Mouse (Mus musculus) neural tube, embryonic 12.5 days (tissue): ENCODE measurements around the gene Lats2. TPM values are rescaled to one million over a fixed set of nuclear protein-coding genes. Genes with fewer than 3 reads are reported as not detected.
A peak's percentile ranks its signal among the peaks of the same experiment; 100 is the strongest.
"Not testable (repeated sequence)": the region's sequence is repeated elsewhere in the genome, so short reads cannot be mapped to it uniquely, and the experiment has no call there.

Experiments
- ATAC-seq: fragments of 200-750 bp; cut with Nextera tagmentation; 2 replicates; pipeline ENCODE4 v1.8.0; 2017; ENCODE audit warnings: low read depth, mild to moderate bottlenecking, moderate TSS enrichment, moderate library complexity; ENCODE audit not compliant: low FRiP score
- H3K27ac ChIP-seq: fragments of 300-500 bp; sonication (generic); 2 replicates; pipeline ENCODE4 v1.5.1; 2016
- H3K27me3 ChIP-seq: fragments of 300-500 bp; sonication (generic); replicated peaks from 2 replicates; pipeline ENCODE4 v1.6.1; 2016; ENCODE audit warnings: mild to moderate bottlenecking
- H3K36me3 ChIP-seq: fragments of 300-500 bp; sonication (generic); 2 replicates; pipeline ENCODE4 v1.6.1; 2016; ENCODE audit warnings: mild to moderate bottlenecking
- H3K4me1 ChIP-seq: fragments of 300-500 bp; sonication (generic); 2 replicates; pipeline ENCODE4 v1.6.1; 2016
- H3K4me2 ChIP-seq: fragments of 300-500 bp; sonication (generic); replicated peaks from 2 replicates; pipeline ENCODE4 v1.6.1; 2016; ENCODE audit warnings: mild to moderate bottlenecking
- H3K4me3 ChIP-seq: fragments of 300-500 bp; sonication (generic); 2 replicates; pipeline ENCODE4 v1.5.1; 2016
- H3K9ac ChIP-seq: fragments of 300-500 bp; sonication (generic); 2 replicates; pipeline ENCODE4 v1.6.1; 2016; ENCODE audit warnings: mild to moderate bottlenecking
- H3K9me3 ChIP-seq: fragments of 300-500 bp; sonication (generic); 2 replicates; pipeline ENCODE4 v1.6.1; 2016; ENCODE audit warnings: mild to moderate bottlenecking
- WGBS: fragments of 180-500 bp; shearing (Covaris S2); methylation state at CpG from one replicate; pipeline ENCODE4 v1.1.7; 2016; 5-methylcytosine and 5-hydroxymethylcytosine counted together
- polyA plus RNA-seq: library from polyadenylated mRNA; unstranded; fragments of >200 nt; fragmentation: Nextera tagmentation; extraction: Ambion mirVana; gene quantifications from 2 replicates; pipeline ENCODE4 v1.2.1, GENCODE M21; 2016

The Lats2 gene
- polyA plus RNA-seq, 1 experiment from 2014 or later, result 20.6 TPM

DNA sequence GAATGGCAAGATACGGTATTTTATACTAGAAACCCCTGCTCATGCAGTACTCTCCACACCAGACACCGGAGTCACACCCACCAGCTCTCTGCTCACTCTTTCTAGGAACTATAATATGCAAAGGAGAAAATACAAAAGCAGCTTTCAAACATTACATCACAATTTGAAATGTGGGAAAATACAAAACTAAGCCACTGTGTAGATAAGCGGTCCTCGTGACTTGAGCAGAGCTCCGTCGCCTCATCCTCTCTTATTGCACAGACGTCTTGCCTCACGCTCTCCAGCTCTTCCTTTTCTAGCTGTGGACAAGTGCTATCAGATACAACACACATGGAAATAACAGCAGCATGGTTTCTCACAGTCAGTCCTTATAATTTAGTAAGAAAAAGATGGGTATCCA lies 67.5 kb downstream of the Lats2 start:
- H3K9ac ChIP-seq, result no peak overlapping the region
- peaks cover 42% of the 10 kb centered on the region for H3K36me3 ChIP-seq
- no peaks in the 10 kb centered on the region for H3K9me3 ChIP-seq
- H3K4me1 ChIP-seq, result no peaks in the 10 kb centered on the region
- H3K27me3 ChIP-seq, result no peaks in the 10 kb centered on the region
- no peak overlapping the region for H3K27ac ChIP-seq
- H3K4me3 ChIP-seq, result no peak overlapping the region
- WGBS, result 93% methylated on average over 8 of the region's 8 CpGs
- ATAC-seq, result no peak
- no peak overlapping the region for H3K4me2 ChIP-seq

DNA sequence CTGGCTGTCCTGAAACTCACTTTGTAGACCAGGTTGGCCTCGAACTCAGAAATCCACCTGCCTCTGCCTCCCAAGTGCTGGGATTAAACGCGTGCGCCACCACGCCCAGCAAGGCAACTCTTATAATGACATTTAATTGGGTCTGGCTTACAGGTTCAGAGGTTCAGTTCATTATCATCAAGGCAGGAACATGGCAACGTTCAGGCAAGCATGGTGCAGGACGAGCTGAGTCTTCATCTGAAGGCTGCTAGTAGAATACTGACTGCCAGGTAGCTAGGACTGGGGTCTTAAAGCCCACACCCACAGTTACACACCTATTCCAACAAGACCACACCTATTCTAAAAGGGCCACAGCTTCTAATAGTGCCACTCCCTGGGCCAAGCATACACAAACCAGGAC lies 70.1 kb downstream of the Lats2 start:
- WGBS, result 92% methylated on average over 7 of the region's 7 CpGs
- H3K36me3 ChIP-seq, result peaks cover 21% of the 10 kb centered on the region
- not testable (repeated sequence) for H3K9me3 ChIP-seq, H3K4me2 ChIP-seq, H3K27ac ChIP-seq, H3K9ac ChIP-seq, H3K4me3 ChIP-seq, H3K27me3 ChIP-seq, H3K4me1 ChIP-seq, ATAC-seq

DNA sequence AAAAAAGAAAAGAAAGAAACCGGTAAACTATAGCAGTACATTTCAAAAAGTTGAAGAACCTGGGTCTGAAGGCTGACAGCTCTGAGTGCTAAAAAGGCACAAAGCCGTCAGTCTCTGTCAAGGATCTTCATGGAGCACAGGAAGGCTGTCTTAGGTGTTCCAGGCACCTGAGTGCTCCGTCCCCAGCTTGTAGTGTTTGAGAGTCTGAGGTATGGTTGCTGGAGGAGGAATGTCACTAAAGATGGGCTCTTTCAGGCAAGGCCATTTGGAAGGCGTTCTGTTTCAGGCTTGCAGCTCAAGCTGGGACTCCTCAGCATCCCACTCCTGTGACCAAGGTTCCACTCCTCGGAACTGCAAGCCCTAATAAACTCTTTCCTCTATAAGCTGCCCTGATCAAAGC lies 70.7 kb downstream of the Lats2 start:
- no peak overlapping the region for H3K4me3 ChIP-seq
- no peaks in the 10 kb centered on the region for H3K27me3 ChIP-seq
- peaks cover 16% of the 10 kb centered on the region for H3K36me3 ChIP-seq
- no peak overlapping the region for H3K4me2 ChIP-seq
- no peak overlapping the region for H3K27ac ChIP-seq
- no peaks in the 10 kb centered on the region for H3K9me3 ChIP-seq
- WGBS, result 89% methylated on average over 5 of the region's 5 CpGs
- no peaks in the 10 kb centered on the region for H3K4me1 ChIP-seq
- ATAC-seq, result no peak
- no peak overlapping the region for H3K9ac ChIP-seq

DNA sequence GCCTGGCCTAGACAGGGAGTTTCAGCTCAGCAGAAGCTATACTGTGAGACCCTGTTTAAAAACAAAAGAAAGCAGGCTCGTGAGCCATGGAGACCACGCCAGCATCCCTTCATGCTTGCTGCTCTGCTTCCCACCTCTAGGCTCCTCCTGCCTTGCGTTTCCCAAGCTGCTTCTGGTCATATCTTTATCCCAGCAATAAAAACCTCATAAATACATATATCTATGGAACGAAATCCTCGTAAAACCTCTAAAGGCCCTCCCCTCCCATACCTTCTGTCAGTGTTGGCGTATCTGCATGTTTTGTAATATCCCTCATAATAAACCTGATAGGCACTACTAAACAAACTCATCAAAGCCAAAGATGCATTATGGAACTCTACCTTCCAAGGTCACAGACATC lies 71.5 kb downstream of the Lats2 start:
- Histone ChIP-seq H3K27ac (no peak overlapping the region), H3K9ac (no peak overlapping the region), H3K36me3 (peaks cover 12% of the 10 kb centered on the region), H3K4me2 (no peak overlapping the region), H3K27me3 (no peaks in the 10 kb centered on the region), H3K4me1 (no peaks in the 10 kb centered on the region), H3K9me3 (no peaks in the 10 kb centered on the region), H3K4me3 (no peak overlapping the region)
- ATAC-seq, result no peak
- 91% methylated on average over 6 of the region's 6 CpGs for whole genome bisulfite sequencing

DNA sequence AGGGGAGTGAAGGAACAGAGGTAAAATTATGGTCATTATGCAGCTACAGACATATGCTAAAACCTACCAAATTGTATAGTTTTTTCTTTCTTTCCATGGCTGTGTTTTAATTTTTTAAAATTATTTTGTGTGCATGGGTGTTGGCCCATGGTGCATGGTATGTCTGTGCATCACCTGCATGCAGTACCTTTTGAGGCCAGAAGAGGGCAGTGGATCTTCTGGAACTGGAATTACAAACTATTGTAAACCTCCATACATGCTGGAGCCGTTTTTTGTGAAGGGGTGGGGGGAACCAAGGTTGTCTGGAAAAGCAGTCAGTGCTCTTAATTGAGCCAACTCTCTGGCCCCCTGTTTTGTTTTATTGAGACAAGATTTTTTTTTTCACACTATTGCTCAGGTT lies 73.6 kb downstream of the Lats2 start:
- 0 out of 2 replicates have a peak, but pooled peaks have one; percentile 4 for ATAC-seq
- WGBS, result 3% methylated on average over 1 of the region's 1 CpGs

DNA sequence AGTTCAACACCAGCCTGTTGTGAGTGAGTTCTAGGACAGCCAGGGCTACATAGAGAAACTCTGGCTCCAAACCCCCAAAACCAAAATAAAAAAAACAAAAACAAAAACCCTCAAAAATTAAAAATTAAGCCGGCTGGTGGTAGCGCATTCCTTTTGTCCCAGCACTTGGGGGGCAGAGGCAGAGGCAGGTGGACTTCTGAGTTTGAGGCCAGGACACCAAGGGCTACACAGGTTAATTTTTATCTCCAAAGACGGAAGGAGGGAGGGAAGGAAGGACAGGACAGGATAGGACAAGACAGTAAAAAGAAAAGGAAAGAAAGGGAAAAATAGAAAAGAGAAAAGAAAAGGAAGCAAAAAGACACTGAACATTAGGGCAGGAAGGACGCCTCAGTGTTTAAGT lies 75.4 kb downstream of the Lats2 start:
- H3K27me3 ChIP-seq, result no peaks in the 10 kb centered on the region
- no peaks in the 10 kb centered on the region for H3K4me1 ChIP-seq
- no peak overlapping the region for H3K27ac ChIP-seq
- H3K4me3 ChIP-seq, result no peak overlapping the region
- ATAC-seq, result no peak
- no peaks in the 10 kb centered on the region for H3K9me3 ChIP-seq
- no peaks in the 10 kb centered on the region for H3K36me3 ChIP-seq
- H3K9ac ChIP-seq, result no peak overlapping the region
- H3K4me2 ChIP-seq, result no peak overlapping the region
- WGBS, result 84% methylated on average over 4 of the region's 4 CpGs

More for the DNA sequence above, 73.6 kb downstream of the Lats2 start:
- Histone ChIP-seq H3K4me1 (no peaks in the 10 kb centered on the region), H3K27me3 (no peaks in the 10 kb centered on the region), H3K9me3 (no peaks in the 10 kb centered on the region), H3K36me3 (no peaks in the 10 kb centered on the region), H3K4me3 (no peak overlapping the region), H3K27ac (no peak overlapping the region), H3K4me2 (no peak overlapping the region), H3K9ac (no peak overlapping the region)

DNA sequence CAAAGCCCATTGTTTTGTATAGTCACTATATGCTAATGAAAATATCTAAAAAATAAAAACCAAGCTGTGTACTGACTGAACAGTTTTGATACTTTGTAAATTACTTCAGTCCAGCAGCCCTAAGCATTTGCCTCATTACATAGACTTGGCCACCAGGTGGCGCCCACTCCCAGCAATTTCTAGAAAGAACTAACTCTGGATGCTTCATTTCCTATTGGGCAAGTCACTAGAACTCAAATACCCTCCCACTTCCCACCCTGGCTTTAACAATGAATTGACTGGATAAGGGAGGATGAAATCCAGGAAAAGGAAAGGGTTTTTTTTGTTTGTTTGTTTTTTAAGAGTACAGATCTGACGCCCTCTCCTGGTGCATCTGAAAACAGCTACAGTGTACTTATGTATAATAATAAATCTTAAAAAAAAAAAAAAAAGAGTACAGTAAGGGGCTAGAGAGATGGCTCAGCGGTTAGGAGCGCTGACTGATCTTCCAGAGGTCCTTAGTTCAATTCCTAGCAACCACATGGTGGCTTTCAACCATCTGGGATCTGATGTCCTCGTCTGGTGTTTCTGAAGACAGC lies 78.1 kb downstream of the Lats2 start:
- H3K4me3 ChIP-seq, result no peak overlapping the region
- 46% methylated on average over 5 of the region's 5 CpGs for WGBS
- no peak overlapping the region for H3K27ac ChIP-seq
- H3K27me3 ChIP-seq, result no peaks in the 10 kb centered on the region
- H3K4me2 ChIP-seq, result no peak overlapping the region
- no peaks in the 10 kb centered on the region for H3K36me3 ChIP-seq
- ATAC-seq, result peak; percentile 48
- no peaks in the 10 kb centered on the region for H3K4me1 ChIP-seq
- no peak overlapping the region for H3K9ac ChIP-seq
- H3K9me3 ChIP-seq, result no peaks in the 10 kb centered on the region

DNA sequence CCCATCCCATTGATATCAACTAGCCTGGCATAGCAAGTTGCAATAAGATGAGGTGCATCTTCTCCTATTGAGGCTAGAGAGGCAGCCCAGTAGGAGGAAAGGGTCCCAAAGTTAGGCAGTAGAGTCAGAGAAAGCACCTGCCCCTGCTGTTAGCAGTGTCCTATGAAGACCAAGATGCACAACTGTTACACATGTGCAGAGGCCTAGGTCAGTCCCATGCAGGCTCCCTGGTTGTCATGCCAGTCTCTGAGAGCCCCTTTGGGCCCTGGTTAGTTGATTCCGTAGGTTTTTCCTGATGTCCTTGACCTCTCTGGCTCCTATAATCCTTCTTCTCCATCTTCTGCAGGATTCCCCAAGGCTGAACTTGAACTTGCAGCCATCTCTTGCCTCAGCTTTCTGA lies 78.7 kb downstream of the Lats2 start:
- ATAC-seq, result peak; percentile 21; the same call in 1 of the 2 replicates
- Histone ChIP-seq H3K27me3 (no peaks in the 10 kb centered on the region), H3K27ac (no peak overlapping the region), H3K36me3 (no peaks in the 10 kb centered on the region), H3K4me1 (no peaks in the 10 kb centered on the region), H3K4me2 (no peak overlapping the region), H3K9me3 (no peaks in the 10 kb centered on the region), H3K9ac (no peak overlapping the region), H3K4me3 (no peak overlapping the region)
- 38% methylated on average over 1 of the region's 1 CpGs for WGBS

DNA sequence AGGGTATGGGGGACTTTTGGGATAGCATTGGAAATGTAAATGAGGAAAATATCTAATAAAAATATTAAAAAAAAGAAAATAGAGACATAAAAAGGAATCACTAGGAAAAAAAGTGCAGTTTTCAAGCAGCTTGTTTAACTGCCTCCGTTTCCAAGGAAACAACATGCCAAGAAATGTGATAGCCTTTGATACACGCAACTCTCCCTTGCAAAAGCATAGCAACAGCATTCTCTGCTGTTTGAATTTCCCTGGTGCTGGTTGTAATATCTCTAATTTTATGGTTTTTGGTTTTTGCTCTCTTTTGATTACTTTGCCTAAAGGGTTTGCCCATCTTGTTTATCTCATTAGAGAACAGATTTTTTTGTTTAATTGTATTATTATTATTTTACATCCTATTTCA lies 82.7 kb downstream of the Lats2 start:
- WGBS, result 71% methylated on average over 2 of the region's 2 CpGs
- H3K27ac ChIP-seq, result no peak overlapping the region
- H3K36me3 ChIP-seq, result no peaks in the 10 kb centered on the region
- H3K9ac ChIP-seq, result no peak overlapping the region
- no peaks in the 10 kb centered on the region for H3K27me3 ChIP-seq
- no peaks in the 10 kb centered on the region for H3K4me1 ChIP-seq
- H3K4me3 ChIP-seq, result no peak overlapping the region
- no peak overlapping the region for H3K4me2 ChIP-seq
- ATAC-seq, result no peak
- H3K9me3 ChIP-seq, result no peaks in the 10 kb centered on the region

DNA sequence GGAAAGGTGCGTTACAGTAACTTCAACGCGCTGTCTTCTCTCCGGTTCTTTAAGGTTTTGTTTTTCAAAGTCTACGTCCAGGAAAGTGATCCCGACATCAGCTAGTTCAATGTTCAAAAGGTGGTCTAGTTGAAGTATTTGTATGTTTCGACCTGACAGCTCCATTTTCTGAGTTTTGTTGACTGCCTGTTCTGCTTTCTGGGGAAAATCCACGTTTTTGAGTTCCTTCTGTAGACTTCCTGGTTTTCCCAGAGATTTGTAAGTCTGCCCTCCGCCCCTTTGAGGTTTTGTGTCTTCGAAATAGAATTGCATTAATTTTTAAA lies 92.6 kb downstream of the Lats2 start:
- peak overlapping the region; percentile 91 for H3K9ac ChIP-seq
- no peaks in the 10 kb centered on the region for H3K9me3 ChIP-seq
- peak overlapping the region; percentile 78 for H3K4me2 ChIP-seq
- H3K36me3 ChIP-seq, result no peaks in the 10 kb centered on the region
- H3K4me1 ChIP-seq, result peaks cover 17% of the 10 kb centered on the region; the same call in 1 of the 2 replicates
- ATAC-seq, result no peak
- 14% methylated on average over 10 of the region's 10 CpGs for WGBS
- H3K27me3 ChIP-seq, result no peaks in the 10 kb centered on the region
- peak overlapping the region; percentile 93 for H3K27ac ChIP-seq
- peak overlapping the region; percentile 80 for H3K4me3 ChIP-seq

DNA sequence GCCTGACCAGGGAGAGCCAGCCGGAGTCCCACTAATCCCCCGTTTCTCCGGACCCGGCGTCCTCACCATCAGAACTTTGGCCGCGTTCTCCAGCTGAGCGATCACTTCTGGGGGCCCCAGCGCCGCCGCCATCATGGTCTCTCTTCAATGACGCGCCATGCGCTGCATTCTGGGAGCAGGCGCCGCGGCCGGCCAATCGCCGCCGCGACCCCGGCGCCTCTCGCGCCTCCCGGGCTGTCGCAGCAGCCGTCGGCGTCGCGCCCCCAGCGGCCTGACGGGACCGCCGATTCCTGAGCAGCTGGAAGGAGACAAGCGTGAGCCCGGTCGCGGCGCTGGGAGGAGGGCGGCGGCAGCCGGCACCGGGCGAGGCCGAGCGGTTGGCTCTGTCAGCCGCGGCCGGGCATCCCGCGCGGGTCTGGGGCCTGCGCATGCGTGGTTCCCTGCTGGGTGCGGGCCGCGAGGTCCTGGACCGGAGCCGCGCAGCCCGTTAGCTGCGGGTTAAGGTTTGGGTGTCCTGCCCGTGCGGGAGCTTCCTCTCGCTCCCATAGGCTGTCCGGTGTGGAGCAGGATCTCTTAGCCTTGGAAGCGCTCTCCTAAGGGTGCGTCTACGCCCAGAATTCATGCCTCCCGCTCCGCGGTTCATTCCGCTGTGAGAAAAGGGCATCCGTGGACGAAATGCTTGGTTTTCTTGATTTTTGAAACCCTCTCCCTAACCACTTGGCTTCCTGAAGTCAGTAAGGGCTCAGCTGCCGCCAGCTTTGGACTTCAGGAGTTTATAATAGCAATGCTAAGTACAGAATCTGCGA lies 93.2 kb downstream of the Lats2 start, which contains the start of gene Xpo4:
Gene Xpo4, minus strand, starts transcription at position 609 of the 806 bp plus-strand sequence.
- no peaks in the 10 kb centered on the region for H3K9me3 ChIP-seq
- peak within 1 kb of the TSS; percentile 91 for H3K9ac ChIP-seq
- peaks cover 17% of the 10 kb centered on the region; the same call in 1 of the 2 replicates for H3K4me1 ChIP-seq
- H3K4me2 ChIP-seq, result peak within 1 kb of the TSS; percentile 78
- peak; percentile 98 for ATAC-seq
- H3K27me3 ChIP-seq, result no peaks in the 10 kb centered on the region
- H3K36me3 ChIP-seq, result no peaks in the 10 kb centered on the region
- peak within 1 kb of the TSS; percentile 80 for H3K4me3 ChIP-seq
- peak within 1 kb of the TSS; percentile 93 for H3K27ac ChIP-seq
- under 1% methylated on average over 80 of the region's 80 CpGs for WGBS

DNA sequence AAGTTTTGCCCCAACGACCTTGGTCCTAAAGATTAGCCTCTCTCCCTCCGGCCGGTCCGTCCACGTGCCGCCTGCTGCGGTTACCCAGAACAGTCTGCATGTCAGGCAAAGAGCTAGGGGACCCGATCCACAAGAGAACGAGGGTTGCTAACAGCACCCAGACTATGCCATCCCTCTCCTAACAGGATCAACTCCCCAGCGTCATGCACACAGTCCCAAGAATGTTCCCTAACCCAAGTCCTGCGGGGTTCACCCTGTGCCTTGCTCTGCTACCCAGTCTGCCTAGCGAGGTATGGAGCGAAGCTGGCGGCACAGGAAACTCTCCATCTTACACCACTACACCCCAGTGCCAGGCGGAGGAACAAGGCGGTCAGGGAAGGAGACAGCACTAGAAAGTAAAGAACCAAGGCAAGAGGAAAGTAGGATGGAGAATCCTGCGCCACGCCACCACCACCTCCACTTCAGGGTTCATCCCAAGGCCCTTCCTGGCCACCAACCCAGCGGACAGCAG lies 93.8 kb downstream of the Lats2 start:
- peak overlapping the region; percentile 91 for H3K9ac ChIP-seq
- H3K36me3 ChIP-seq, result no peaks in the 10 kb centered on the region
- H3K4me1 ChIP-seq, result peaks cover 17% of the 10 kb centered on the region; the same call in 1 of the 2 replicates
- peak overlapping the region; percentile 80 for H3K4me3 ChIP-seq
- 0% methylated on average over 19 of the region's 19 CpGs for WGBS
- peak; percentile 66 for ATAC-seq
- H3K9me3 ChIP-seq, result no peaks in the 10 kb centered on the region
- no peaks in the 10 kb centered on the region for H3K27me3 ChIP-seq
- H3K4me2 ChIP-seq, result peak overlapping the region; percentile 78
- peak overlapping the region; percentile 93; the same call in 1 of the 2 replicates for H3K27ac ChIP-seq
